Mouse (Mus musculus) central nervous system, embryonic 11.5 days (tissue): Measurements from ENCODE around the gene Cacna2d3. TPM values are rescaled to one million over a fixed set of nuclear protein-coding genes. Genes with fewer than 3 reads are reported as not detected.

Experiments used
- polyA plus RNA-seq: library from polyadenylated mRNA; depleted of rRNA; stranded (reverse); fragments of >200 nt; gene quantifications from 2 replicates; pipeline ENCODE4 v1.2.3, GENCODE M21; 2012; rRNA removed

Cacna2d3 gene
- 7.7 and 8.3 TPM in 2 replicates for polyA plus RNA-seq

DNA sequence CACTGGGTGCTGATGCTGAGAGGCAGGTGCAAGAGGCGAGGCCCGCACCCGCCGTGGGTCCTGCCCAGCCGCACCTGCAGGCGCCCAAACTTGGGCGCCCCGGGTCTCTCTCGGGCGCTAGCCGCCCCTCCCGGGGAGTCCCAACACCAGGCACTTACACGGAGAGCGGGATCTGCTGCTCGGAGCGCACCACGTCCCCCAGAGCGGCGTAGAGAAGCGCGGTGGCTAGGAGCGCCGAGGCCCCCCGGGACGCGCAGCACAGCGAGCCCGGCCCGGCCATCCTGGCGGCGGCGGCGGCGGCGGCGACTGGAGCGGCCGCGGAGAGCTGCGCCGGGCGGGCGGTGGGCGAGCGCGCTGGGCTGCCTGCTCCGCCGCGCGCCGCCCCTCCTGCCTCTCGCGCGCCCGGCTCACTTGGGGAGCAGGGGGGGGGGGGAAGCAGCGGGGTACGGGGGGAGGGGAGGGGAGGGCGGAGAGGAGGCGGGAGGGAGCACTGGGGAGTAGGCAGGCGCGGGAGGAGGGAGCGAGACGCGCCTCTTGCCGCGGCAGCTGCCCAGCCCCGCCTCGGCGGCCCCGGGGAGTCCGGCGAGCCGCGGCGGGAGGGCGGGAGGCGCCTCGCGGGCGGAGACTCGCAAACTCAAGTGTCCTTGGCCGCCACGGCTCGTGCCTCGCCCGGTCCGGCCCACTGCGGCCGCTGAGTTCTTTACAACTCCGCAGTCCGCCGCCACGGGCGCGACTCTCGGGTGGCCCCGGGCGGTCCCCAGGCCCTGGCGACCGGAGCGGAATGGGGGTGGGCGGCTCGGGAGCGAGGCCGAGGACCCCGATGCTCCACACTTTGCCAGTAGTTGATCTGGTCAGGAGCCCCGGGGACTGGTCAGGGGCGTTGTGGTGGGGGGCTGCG lies at the start of gene Cacna2d3:
Gene Cacna2d3, minus strand, starts transcription at position 377 of the 898 bp plus-strand sequence.

DNA sequence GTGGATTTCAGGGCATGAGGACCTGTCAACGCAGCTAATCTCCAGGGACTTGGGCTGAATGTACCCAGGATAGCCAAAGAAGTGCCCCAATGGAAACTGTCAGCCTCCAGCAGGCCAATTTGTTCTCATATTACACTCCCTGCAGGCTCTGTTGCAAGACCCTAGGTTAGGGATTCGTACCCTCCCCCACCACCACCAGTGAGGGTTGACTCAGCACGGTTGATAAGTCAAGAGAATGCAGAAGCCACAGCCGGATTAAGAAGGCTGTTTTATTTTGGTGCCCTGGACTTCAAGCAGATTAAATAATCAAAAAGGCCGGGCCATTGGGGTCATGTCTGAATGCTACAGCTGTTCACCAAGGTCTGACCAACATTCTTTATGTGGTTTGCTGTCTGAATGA lies 703.8 kb downstream of the Cacna2d3 start, which contains the start of gene Lrtm1:
Gene Lrtm1, plus strand, starts transcription at position 326 of the 400 bp plus-strand sequence.

Other genes with a start within 250 kb of the Cacna2d3 start
- gene Selenok, start 246.4 kb upstream of the Cacna2d3 start, polyA plus RNA-seq = 88.0 and 160 TPM in 2 replicates